8 mouse cellular contexts compared by ENCODE assay signal in the genomic region with DNA sequence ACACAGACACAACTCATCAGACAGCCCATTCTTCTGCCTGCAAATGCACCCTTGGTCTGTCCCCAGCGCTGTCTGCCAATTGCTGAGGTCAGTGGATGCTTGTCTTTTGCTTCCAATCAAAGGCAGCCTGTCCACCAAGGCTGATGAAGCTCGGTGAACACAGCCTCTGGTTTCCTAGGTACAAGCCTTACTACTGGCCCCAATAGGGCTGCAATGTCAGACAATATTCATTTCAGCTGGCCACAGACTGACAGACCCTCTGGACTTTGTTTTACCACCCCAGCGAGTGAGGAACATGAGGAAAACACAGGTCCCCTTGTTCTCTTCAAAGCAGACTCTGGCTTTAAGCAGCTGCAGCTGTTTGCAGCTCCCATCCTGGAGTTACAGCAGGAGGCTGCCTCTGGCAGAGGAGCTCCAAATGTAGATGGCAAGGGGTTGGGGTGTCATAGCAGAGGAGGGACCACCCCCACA. TPM values are rescaled to one million over a fixed set of nuclear protein-coding genes. Genes with fewer than 3 reads are reported as not detected.
A peak's percentile ranks its signal among the peaks of the same experiment; 100 is the strongest.
DNase-seq lines count a peak whose midpoint lies in the region; ATAC-seq and TF ChIP-seq lines count a peak whose summit lies in the region.

No protein-coding gene starts in this region.

- no peak overlapping the region for H3K4me3 ChIP-seq in kidney, postnatal 0 days (replicated peaks; ENCODE audit: low read depth, low read length)
- peak overlapping the region; percentile 96; the same call in 1 of the 2 replicates for H3K4me3 ChIP-seq in embryonic facial prominence, embryonic 14.5 days (ENCODE audit: low read depth, low read length)
- H3K4me3 ChIP-seq in heart, embryonic 16.5 days (ENCODE audit: low read length), result no peak overlapping the region
- no peak overlapping the region for H3K4me3 ChIP-seq in midbrain, embryonic 14.5 days (replicated peaks; ENCODE audit: low read depth, low read length)

- TF ChIP-seq CTCF in kidney, postnatal 0 days (IDR thresholded peaks at IDR 0.05; ENCODE audit: low read depth), result no peak

- WGBS in kidney, postnatal 0 days, result 69% methylated on average over 3 of the region's 3 CpGs
- 29% methylated on average over 3 of the region's 3 CpGs for WGBS in embryonic facial prominence, embryonic 14.5 days
- WGBS in heart, embryonic 16.5 days, result 72% methylated on average over 3 of the region's 3 CpGs
- WGBS in midbrain, embryonic 14.5 days, result 63% methylated on average over 3 of the region's 3 CpGs

- H3K9me3 ChIP-seq in kidney, postnatal 0 days (replicated peaks; ENCODE audit: low read length), result no peaks in the 10 kb centered on the region
- no peaks in the 10 kb centered on the region for H3K9me3 ChIP-seq in embryonic facial prominence, embryonic 14.5 days (ENCODE audit: control insufficient read depth, low read length)
- no peaks in the 10 kb centered on the region for H3K9me3 ChIP-seq in heart, embryonic 16.5 days (replicated peaks; ENCODE audit: control insufficient read depth, low read length)
- H3K9me3 ChIP-seq in midbrain, embryonic 14.5 days (ENCODE audit: control insufficient read depth, low read length), result no peaks in the 10 kb centered on the region

- H3K27ac ChIP-seq in kidney, postnatal 0 days, result peak overlapping the region; percentile 89
- H3K27ac ChIP-seq in embryonic facial prominence, embryonic 14.5 days (replicated peaks; ENCODE audit: low read depth, low read length), result peak overlapping the region; percentile 83
- peak overlapping the region; percentile 88 for H3K27ac ChIP-seq in heart, embryonic 16.5 days (ENCODE audit: low read length)
- peak overlapping the region; percentile 95 for H3K27ac ChIP-seq in midbrain, embryonic 14.5 days (replicated peaks; ENCODE audit: low read depth, low read length)

- no peak for DNase-seq in kidney, postnatal 0 days (ENCODE audit: low spot score)
- DNase-seq in kidney, postnatal 25 days, result no peak
- DNase-seq in embryonic facial prominence, embryonic 14.5 days (ENCODE audit: low spot score), result peak; percentile 56
- peak; percentile 73 to 76 for DNase-seq in left cerebral cortex, adult 9 months (ENCODE audit: low spot score in 2 of 2)
- DNase-seq in midbrain, embryonic 14.5 days, result peak; percentile 3
- no peak for DNase-seq in urinary bladder, postnatal 36 days (ENCODE audit: low spot score in 2 of 2)

- no peak for ATAC-seq in kidney, postnatal 0 days (replicated peaks; ENCODE audit: low FRiP score, low read depth)
- no peak for ATAC-seq in embryonic facial prominence, embryonic 14.5 days (ENCODE audit: low read depth)
- ATAC-seq in heart, embryonic 16.5 days (replicated peaks; ENCODE audit: extremely low read depth, insufficient read depth, low FRiP score), result no peak
- ATAC-seq in midbrain, embryonic 14.5 days (ENCODE audit: low FRiP score, low TSS enrichment), result no peak
- ATAC-seq in inflammation-experienced regulatory T-cells, adult 6 months, result no peak

- no peaks in the 10 kb centered on the region for H3K27me3 ChIP-seq in kidney, postnatal 0 days (ENCODE audit: insufficient read depth, low read length)
- H3K27me3 ChIP-seq in embryonic facial prominence, embryonic 14.5 days (replicated peaks; ENCODE audit: control insufficient read depth, insufficient read depth, low read length), result no peaks in the 10 kb centered on the region
- H3K27me3 ChIP-seq in heart, embryonic 16.5 days (ENCODE audit: control insufficient read depth, insufficient read depth, low read length), result no peaks in the 10 kb centered on the region
- H3K27me3 ChIP-seq in midbrain, embryonic 14.5 days (ENCODE audit: control insufficient read depth, insufficient read depth, low read length), result no peaks in the 10 kb centered on the region

- H3K4me2 ChIP-seq in kidney, postnatal 0 days (ENCODE audit: low read length), result peak overlapping the region; percentile 97
- peak overlapping the region; percentile 59 for H3K4me2 ChIP-seq in embryonic facial prominence, embryonic 14.5 days (ENCODE audit: low read depth, low read length)
- peak overlapping the region; percentile 72 for H3K4me2 ChIP-seq in heart, embryonic 16.5 days (ENCODE audit: low read depth, low read length)
- peak overlapping the region; percentile 52 for H3K4me2 ChIP-seq in midbrain, embryonic 14.5 days (ENCODE audit: low read length)

- peak overlapping the region; percentile 91; the same call in 1 of the 2 replicates for H3K9ac ChIP-seq in kidney, postnatal 0 days (ENCODE audit: low read depth, low read length)
- H3K9ac ChIP-seq in embryonic facial prominence, embryonic 14.5 days (ENCODE audit: low read depth, low read length), result peak overlapping the region; percentile 87
- peak overlapping the region; percentile 89 for H3K9ac ChIP-seq in heart, embryonic 16.5 days (ENCODE audit: low read length)
- H3K9ac ChIP-seq in midbrain, embryonic 14.5 days (replicated peaks; ENCODE audit: low read length), result peak overlapping the region; percentile 82; the same call in 1 of the 2 replicates

- H3K36me3 ChIP-seq in kidney, postnatal 0 days (ENCODE audit: insufficient read depth, low read length), result no peaks in the 10 kb centered on the region
- H3K36me3 ChIP-seq in embryonic facial prominence, embryonic 14.5 days (ENCODE audit: control insufficient read depth, insufficient read depth, low read length), result no peaks in the 10 kb centered on the region
- no peaks in the 10 kb centered on the region for H3K36me3 ChIP-seq in heart, embryonic 16.5 days (ENCODE audit: control insufficient read depth, insufficient read depth)
- H3K36me3 ChIP-seq in midbrain, embryonic 14.5 days (ENCODE audit: control insufficient read depth, insufficient read depth, low read length), result no peaks in the 10 kb centered on the region

- peaks cover 11% of the 10 kb centered on the region; the same call in 1 of the 2 replicates for H3K4me1 ChIP-seq in kidney, postnatal 0 days (replicated peaks; ENCODE audit: insufficient read depth, low read length)
- H3K4me1 ChIP-seq in embryonic facial prominence, embryonic 14.5 days (ENCODE audit: control insufficient read depth, insufficient read depth, low read length), result peaks cover 25% of the 10 kb centered on the region
- peaks cover 14% of the 10 kb centered on the region for H3K4me1 ChIP-seq in heart, embryonic 16.5 days (ENCODE audit: control insufficient read depth, insufficient read depth, low read length)
- peaks cover 31% of the 10 kb centered on the region for H3K4me1 ChIP-seq in midbrain, embryonic 14.5 days (ENCODE audit: control insufficient read depth, insufficient read depth, low read length)

RNA-seq across cellular contexts. Expression of a gene that starts 1.3 kb away (rescaled TPM):
- 7.9 and 9.5 TPM in 2 replicates for polyA plus RNA-seq in kidney, postnatal 0 days (2015; fragmentation: Nextera tagmentation; extraction: Ambion mirVana)
- polyA plus RNA-seq in embryonic facial prominence, embryonic 14.5 days (2014; fragmentation: Nextera tagmentation; extraction: Ambion mirVana), result 17.9 and 18.7 TPM in 2 replicates
- 7.0 and 8.2 TPM in 2 replicates for polyA plus RNA-seq in heart, embryonic 16.5 days (2015; fragmentation: Nextera tagmentation; extraction: Ambion mirVana)
- 28.7 and 32.5 TPM in 2 replicates for polyA plus RNA-seq in midbrain, embryonic 14.5 days (2014; fragmentation: Nextera tagmentation; extraction: Ambion mirVana)
- polyA plus RNA-seq in inflammation-experienced regulatory T-cells, adult 6 months (2017; shearing (Covaris generic)), result 1 to 10 TPM; 5.0 to 8.6 (median 6.8) TPM

RNA-seq across cellular contexts. Expression of a gene that starts 12.6 kb away (rescaled TPM):
- polyA plus RNA-seq in kidney, postnatal 0 days (2015; fragmentation: Nextera tagmentation; extraction: Ambion mirVana), result 41.4 and 43.6 TPM in 2 replicates
- polyA plus RNA-seq in embryonic facial prominence, embryonic 14.5 days (2014; fragmentation: Nextera tagmentation; extraction: Ambion mirVana), result 50.0 and 54.3 TPM in 2 replicates
- 38.3 and 42.6 TPM in 2 replicates for polyA plus RNA-seq in heart, embryonic 16.5 days (2015; fragmentation: Nextera tagmentation; extraction: Ambion mirVana)
- 37.7 and 55.1 TPM in 2 replicates for polyA plus RNA-seq in midbrain, embryonic 14.5 days (2014; fragmentation: Nextera tagmentation; extraction: Ambion mirVana)
- 10 to 100 TPM; 20.2 to 32.0 (median 30.5) TPM for polyA plus RNA-seq in inflammation-experienced regulatory T-cells, adult 6 months (2017; shearing (Covaris generic))

RNA-seq across cellular contexts. Expression of a gene that starts 36.8 kb away (rescaled TPM):
- 22.8 and 24.9 TPM in 2 replicates for polyA plus RNA-seq in kidney, postnatal 0 days (2015; fragmentation: Nextera tagmentation; extraction: Ambion mirVana)
- polyA plus RNA-seq in embryonic facial prominence, embryonic 14.5 days (2014; fragmentation: Nextera tagmentation; extraction: Ambion mirVana), result 20.8 and 22.8 TPM in 2 replicates
- polyA plus RNA-seq in heart, embryonic 16.5 days (2015; fragmentation: Nextera tagmentation; extraction: Ambion mirVana), result 26.0 and 26.1 TPM in 2 replicates
- polyA plus RNA-seq in midbrain, embryonic 14.5 days (2014; fragmentation: Nextera tagmentation; extraction: Ambion mirVana), result 49.8 and 54.3 TPM in 2 replicates
- polyA plus RNA-seq in inflammation-experienced regulatory T-cells, adult 6 months (2017; shearing (Covaris generic)), result 1 to 10 TPM; 7.2 to 8.8 (median 7.3) TPM

Comparison
In these comparisons a context has a peak if more than half of its experiments do, and no peak if none do; other contexts are left out.
1. DNase-seq: peak in embryonic facial prominence, embryonic 14.5 days (single experiment), left cerebral cortex, adult 9 months (2 of 2) and midbrain, embryonic 14.5 days (single experiment); none in kidney, postnatal 0 days (single experiment), kidney, postnatal 25 days (0 of 2) and urinary bladder, postnatal 36 days (0 of 2).
2. Peak in every context shown above with its lines, with median percentiles within 50 percentile points of each other: H3K27ac ChIP-seq, H3K4me2 ChIP-seq and H3K9ac ChIP-seq.